Mouse (Mus musculus) kidney, embryonic 16.5 days (tissue): Measurements from ENCODE around the gene Scn1b. TPM values are rescaled to one million over a fixed set of nuclear protein-coding genes. Genes with fewer than 3 reads are reported as not detected.

Experiments
- ATAC-seq: fragments of 200-750 bp; cut with Nextera tagmentation; 2 replicates; pipeline ENCODE4 v1.8.0; 2017; ENCODE audit warnings: moderate TSS enrichment; ENCODE audit not compliant: low FRiP score, low TSS enrichment
- H3K27ac ChIP-seq: fragments of 300-500 bp; sonication (generic); 2 replicates; pipeline ENCODE4 v1.5.1; 2014; ENCODE audit warnings: low read length
- H3K27me3 ChIP-seq: fragments of 300-500 bp; sonication (generic); 2 replicates; pipeline ENCODE4 v1.6.1; 2014; ENCODE audit warnings: low read length, control low read depth, mixed read lengths; ENCODE audit not compliant: insufficient read depth
- H3K36me3 ChIP-seq: fragments of 300-500 bp; sonication (generic); 2 replicates; pipeline ENCODE4 v1.6.1; 2014; ENCODE audit warnings: low read length, control low read depth, mixed read lengths; ENCODE audit not compliant: insufficient read depth
- H3K4me1 ChIP-seq: fragments of 300-500 bp; sonication (generic); 2 replicates; pipeline ENCODE4 v1.6.1; 2014; ENCODE audit warnings: low read length, control low read depth, mixed read lengths; ENCODE audit not compliant: insufficient read depth
- H3K4me2 ChIP-seq: fragments of 300-500 bp; sonication (generic); replicated peaks from 2 replicates; pipeline ENCODE4 v1.6.1; 2014; ENCODE audit warnings: low read depth, low read length
- H3K4me3 ChIP-seq: fragments of 300-500 bp; sonication (generic); 2 replicates; pipeline ENCODE4 v1.5.1; 2014; ENCODE audit warnings: mild to moderate bottlenecking, low read length
- H3K9ac ChIP-seq: fragments of 300-500 bp; sonication (generic); replicated peaks from 2 replicates; pipeline ENCODE4 v1.6.1; 2014; ENCODE audit warnings: low read length
- H3K9me3 ChIP-seq: fragments of 300-500 bp; sonication (generic); 2 replicates; pipeline ENCODE4 v1.6.1; 2016; ENCODE audit warnings: low read length, control low read depth
- WGBS: fragments of 180-500 bp; shearing (Covaris S2); extraction: QIAGEN DNeasy Blood & Tissue Kit; methylation state at CpG from one replicate; pipeline ENCODE4 v1.1.7; 2014; 5-methylcytosine and 5-hydroxymethylcytosine counted together
- polyA plus RNA-seq: library from polyadenylated mRNA; unstranded; fragments of >200 nt; fragmentation: Nextera tagmentation; extraction: Ambion mirVana; gene quantifications from 2 replicates; pipeline ENCODE4 v1.2.1, GENCODE M21; 2015

Gene Scn1b
- polyA plus RNA-seq, 1 experiment from 2014 or later, result 1.8 TPM

- Histone ChIP-seq H3K27me3 (no peaks in the 10 kb centered on the region), H3K27ac (no peak overlapping the region), H3K36me3 (no peaks in the 10 kb centered on the region), H3K4me3 (no peak overlapping the region), H3K4me2 (no peak overlapping the region), H3K9ac (no peak overlapping the region), H3K4me1 (0 out of 2 replicates have a peak, but pooled peaks cover 3% of the 10 kb centered on the region), H3K9me3 (no peaks in the 10 kb centered on the region)
- no peak for ATAC-seq
- WGBS, result 73% methylated on average over 9 of the region's 9 CpGs
Observed at GRCm38 (mm10) chr7:31096892-31097564, 29.8 kb downstream of the Scn1b start.

GRCm38 (mm10) chr7:31094774-31095501, 31.9 kb downstream of the Scn1b start:
- H3K27me3 ChIP-seq, result no peaks in the 10 kb centered on the region
- no peaks in the 10 kb centered on the region for H3K9me3 ChIP-seq
- H3K27ac ChIP-seq, result no peak overlapping the region
- no peaks in the 10 kb centered on the region for H3K36me3 ChIP-seq
- no peak for ATAC-seq
- no peak overlapping the region for H3K9ac ChIP-seq
- H3K4me3 ChIP-seq, result no peak overlapping the region
- H3K4me2 ChIP-seq, result no peak overlapping the region
- 30% methylated on average over 12 of the region's 12 CpGs for WGBS
- H3K4me1 ChIP-seq, result 0 out of 2 replicates have a peak, but pooled peaks cover 3% of the 10 kb centered on the region

GRCm38 (mm10) chr7:31089721-31090120, 37.1 kb downstream of the Scn1b start:
- WGBS, result 51% methylated on average over 2 of the region's 2 CpGs

GRCm38 (mm10) chr7:31088206-31088605, 38.6 kb downstream of the Scn1b start:
- Histone ChIP-seq H3K4me3 (no peak overlapping the region), H3K36me3 (no peaks in the 10 kb centered on the region), H3K27ac (no peak overlapping the region), H3K4me1 (0 out of 2 replicates have a peak, but pooled peaks cover 13% of the 10 kb centered on the region), H3K27me3 (no peaks in the 10 kb centered on the region), H3K9ac (no peak overlapping the region), H3K4me2 (no peak overlapping the region), H3K9me3 (no peaks in the 10 kb centered on the region)
- WGBS, result 65% methylated on average over 3 of the region's 3 CpGs
- no peak for ATAC-seq

More at GRCm38 (mm10) chr7:31089721-31090120, 37.1 kb downstream of the Scn1b start:
- Histone ChIP-seq H3K4me3 (no peak overlapping the region), H3K27me3 (no peaks in the 10 kb centered on the region), H3K4me2 (no peak overlapping the region), H3K36me3 (no peaks in the 10 kb centered on the region), H3K4me1 (0 out of 2 replicates have a peak, but pooled peaks cover 6% of the 10 kb centered on the region), H3K27ac (no peak overlapping the region), H3K9me3 (no peaks in the 10 kb centered on the region), H3K9ac (no peak overlapping the region)
- no peak for ATAC-seq

- Histone ChIP-seq H3K36me3 (no peaks in the 10 kb centered on the region), H3K4me2 (no peak overlapping the region), H3K27ac (no peak overlapping the region), H3K4me1 (0 out of 2 replicates have a peak, but pooled peaks cover 13% of the 10 kb centered on the region), H3K9ac (no peak overlapping the region), H3K9me3 (no peaks in the 10 kb centered on the region), H3K4me3 (no peak overlapping the region), H3K27me3 (no peaks in the 10 kb centered on the region)
- whole genome bisulfite sequencing, result 26% methylated on average over 2 of the region's 2 CpGs
- ATAC-seq, result no peak
Observed at GRCm38 (mm10) chr7:31087262-31087661, 39.5 kb downstream of the Scn1b start.

- no peak overlapping the region for H3K9ac ChIP-seq
- no peak for ATAC-seq
- WGBS, result 85% methylated on average over 9 of the region's 9 CpGs
- H3K9me3 ChIP-seq, result no peaks in the 10 kb centered on the region
- H3K4me1 ChIP-seq, result 0 out of 2 replicates have a peak, but pooled peaks cover 13% of the 10 kb centered on the region
- H3K36me3 ChIP-seq, result no peaks in the 10 kb centered on the region
- H3K27ac ChIP-seq, result no peak overlapping the region
- no peaks in the 10 kb centered on the region for H3K27me3 ChIP-seq
- H3K4me2 ChIP-seq, result no peak overlapping the region
- no peak overlapping the region for H3K4me3 ChIP-seq
Observed at GRCm38 (mm10) chr7:31086175-31086755, 40.5 kb downstream of the Scn1b start.

- 0 out of 2 replicates have a peak, but pooled peaks cover 13% of the 10 kb centered on the region for H3K4me1 ChIP-seq
- no peak overlapping the region for H3K4me3 ChIP-seq
- H3K27me3 ChIP-seq, result no peaks in the 10 kb centered on the region
- WGBS, result 35% methylated on average over 3 of the region's 3 CpGs
- H3K36me3 ChIP-seq, result no peaks in the 10 kb centered on the region
- no peak overlapping the region for H3K9ac ChIP-seq
- H3K27ac ChIP-seq, result peak overlapping the region; percentile 29; the same call in 1 of the 2 replicates
- peaks cover 3% of the 10 kb centered on the region; the same call in 1 of the 2 replicates for H3K9me3 ChIP-seq
- no peak overlapping the region for H3K4me2 ChIP-seq
- no peak for ATAC-seq
Observed at GRCm38 (mm10) chr7:31085171-31085570, 41.6 kb downstream of the Scn1b start.

GRCm38 (mm10) chr7:31084140-31084539, 42.7 kb downstream of the Scn1b start:
- WGBS, result 53% methylated on average over 9 of the region's 9 CpGs
- Histone ChIP-seq H3K9ac (no peak overlapping the region), H3K4me3 (no peak overlapping the region), H3K4me1 (0 out of 2 replicates have a peak, but pooled peaks cover 13% of the 10 kb centered on the region), H3K9me3 (peaks cover 3% of the 10 kb centered on the region; the same call in 1 of the 2 replicates), H3K4me2 (no peak overlapping the region), H3K27ac (peak overlapping the region; percentile 39; the same call in 1 of the 2 replicates), H3K27me3 (no peaks in the 10 kb centered on the region), H3K36me3 (no peaks in the 10 kb centered on the region)
- no peak for ATAC-seq

GRCm38 (mm10) chr7:31082831-31083588, 43.8 kb downstream of the Scn1b start:
- Histone ChIP-seq H3K4me2 (no peak overlapping the region), H3K9ac (0 out of 2 replicates have a peak overlapping the region, but pooled peaks have one; percentile 7), H3K9me3 (peaks cover 3% of the 10 kb centered on the region; the same call in 1 of the 2 replicates), H3K4me1 (0 out of 2 replicates have a peak, but pooled peaks cover 13% of the 10 kb centered on the region), H3K4me3 (no peak overlapping the region), H3K27ac (no peak overlapping the region), H3K36me3 (no peaks in the 10 kb centered on the region), H3K27me3 (no peaks in the 10 kb centered on the region)
- no peak for ATAC-seq
- 70% methylated on average over 14 of the region's 14 CpGs for WGBS
